Mouse (Mus musculus) intestine, postnatal 0 days (tissue): ENCODE results near the gene Arhgef17. TPM values are rescaled to one million over a fixed set of nuclear protein-coding genes. Genes with fewer than 3 reads are reported as not detected.

Experiments used
- ATAC-seq: fragments of 200-750 bp; cut with Nextera tagmentation; 2 replicates; pipeline ENCODE4 v1.8.0; 2017; ENCODE audit warnings: mild to moderate bottlenecking, moderate TSS enrichment, moderate library complexity
- H3K27ac ChIP-seq: fragments of 300-500 bp; sonication (generic); 2 replicates; pipeline ENCODE4 v1.5.1; 2014; ENCODE audit warnings: mild to moderate bottlenecking, low read depth, low read length, moderate library complexity
- H3K27me3 ChIP-seq: fragments of 300-500 bp; sonication (generic); replicated peaks from 2 replicates; pipeline ENCODE4 v1.6.1; 2014; ENCODE audit warnings: low read length, mixed read lengths; ENCODE audit not compliant: control insufficient read depth, insufficient read depth
- H3K36me3 ChIP-seq: fragments of 300-500 bp; sonication (generic); 2 replicates; pipeline ENCODE4 v1.6.1; 2014; ENCODE audit warnings: mild to moderate bottlenecking, moderate library complexity; ENCODE audit not compliant: control insufficient read depth, insufficient read depth
- H3K4me1 ChIP-seq: fragments of 300-500 bp; sonication (generic); replicated peaks from 2 replicates; pipeline ENCODE4 v1.6.1; 2014; ENCODE audit warnings: antibody characterized with exemption, low read length, mixed read lengths; ENCODE audit not compliant: control insufficient read depth, insufficient read depth
- H3K4me2 ChIP-seq: fragments of 300-500 bp; sonication (generic); replicated peaks from 2 replicates; pipeline ENCODE4 v1.6.1; 2014; ENCODE audit warnings: low read depth, mild to moderate bottlenecking, moderate library complexity
- H3K4me3 ChIP-seq: fragments of 300-500 bp; sonication (generic); 2 replicates; pipeline ENCODE4 v1.5.1; 2014; ENCODE audit warnings: low read depth, low read length
- H3K9ac ChIP-seq: fragments of 300-500 bp; sonication (generic); 2 replicates; pipeline ENCODE4 v1.6.1; 2014; ENCODE audit warnings: mild to moderate bottlenecking, low read depth, low read length
- H3K9me3 ChIP-seq: fragments of 300-500 bp; sonication (generic); 2 replicates; pipeline ENCODE4 v1.6.1; 2016; ENCODE audit warnings: mixed run types; ENCODE audit not compliant: control insufficient read depth
- CTCF ChIP-seq: sonication (generic); IDR thresholded peaks from 2 replicates; pipeline ENCODE4 v1.5.1; 2016; ENCODE audit warnings: low read depth, mild to moderate bottlenecking, control low read depth, antibody characterized with exemption, moderate library complexity
- WGBS: fragments of 180-500 bp; shearing (Covaris S2); extraction: QIAGEN DNeasy Blood & Tissue Kit; methylation state at CpG from one replicate; pipeline ENCODE4 v1.1.7; 2014; 5-methylcytosine and 5-hydroxymethylcytosine counted together
- microRNA-seq: library from miRNA; unstranded; fragments of <30 nt; microRNA quantifications from one replicate; pipeline ENCODE4, GENCODE M21; 2016
- polyA plus RNA-seq: library from polyadenylated mRNA; unstranded; fragments of >200 nt; fragmentation: Nextera tagmentation; extraction: Ambion mirVana; gene quantifications from 2 replicates; pipeline ENCODE4 v1.2.1, GENCODE M21; 2015

Arhgef17 gene
- polyA plus RNA-seq, 1 experiment from 2014 or later: 2.5 TPM

GRCm38 (mm10) chr7:100833859-100834258, 98.0 kb downstream of the Arhgef17 start:
- no peaks in the 10 kb centered on the region for H3K27me3 ChIP-seq
- WGBS: 91% methylated on average over 1 of the region's 1 CpGs
- H3K4me3 ChIP-seq: no peak overlapping the region
- no peaks in the 10 kb centered on the region for H3K4me1 ChIP-seq
- no peak for TF ChIP-seq CTCF
- no peak overlapping the region for H3K4me2 ChIP-seq
- no peaks in the 10 kb centered on the region for H3K9me3 ChIP-seq
- H3K36me3 ChIP-seq: peaks cover 30% of the 10 kb centered on the region
- no peak for ATAC-seq
- H3K9ac ChIP-seq: no peak overlapping the region
- H3K27ac ChIP-seq: no peak overlapping the region

GRCm38 (mm10) chr7:100828549-100828948, 103.4 kb downstream of the Arhgef17 start:
- no peak overlapping the region for H3K9ac ChIP-seq
- no peak overlapping the region for H3K27ac ChIP-seq
- no peaks in the 10 kb centered on the region for H3K9me3 ChIP-seq
- H3K4me3 ChIP-seq: no peak overlapping the region
- no peaks in the 10 kb centered on the region for H3K27me3 ChIP-seq
- WGBS: 70% methylated on average over 2 of the region's 2 CpGs
- ATAC-seq: no peak
- peaks cover 5% of the 10 kb centered on the region; the same call in 1 of the 2 replicates for H3K36me3 ChIP-seq
- no peaks in the 10 kb centered on the region for H3K4me1 ChIP-seq
- no peak for TF ChIP-seq CTCF
- H3K4me2 ChIP-seq: no peak overlapping the region

- Histone ChIP-seq H3K4me2 (no peak overlapping the region), H3K9ac (no peak overlapping the region), H3K9me3 (no peaks in the 10 kb centered on the region), H3K4me3 (no peak overlapping the region), H3K4me1 (no peaks in the 10 kb centered on the region), H3K27me3 (no peaks in the 10 kb centered on the region), H3K36me3 (peaks cover 5% of the 10 kb centered on the region; the same call in 1 of the 2 replicates), H3K27ac (no peak overlapping the region)
- ATAC-seq: no peak
- no peak for TF ChIP-seq CTCF
- 93% methylated on average over 3 of the region's 3 CpGs for WGBS
Measured at GRCm38 (mm10) chr7:100824661-100825060, 107.2 kb downstream of the Arhgef17 start.

Small RNA genes lying within 50 kb of the gene (microRNA-seq; reads per million reads assigned to microRNA genes)
- gene Mir3102: 21.5 reads per million, percentile 29 among the genes with 10 or more reads in this experiment

Other genes starting within 250 kb of the Arhgef17 start
- gene Fam168a, start 225.5 kb downstream of the Arhgef17 start, polyA plus RNA-seq: 13.2 and 14.6 TPM in 2 replicates
- 0.78 and 1.0 TPM in 2 replicates for gene Relt, start 68.7 kb downstream of the Arhgef17 start, polyA plus RNA-seq
- 5.7 and 7.0 TPM in 2 replicates for gene P2ry6, start 42.5 kb upstream of the Arhgef17 start, polyA plus RNA-seq
- gene P2ry2, start 80.8 kb upstream of the Arhgef17 start, polyA plus RNA-seq: 2.0 and 2.6 TPM in 2 replicates
- 20.1 and 26.1 TPM in 2 replicates for gene Fchsd2, start 160.8 kb upstream of the Arhgef17 start, polyA plus RNA-seq